Mouse (Mus musculus) activated CD4-positive, CD25-positive, alpha-beta regulatory T cell, adult 4 months (primary cell): ENCODE results near the gene Cdkn1b. TPM values are rescaled to one million over a fixed set of nuclear protein-coding genes. Genes with fewer than 3 reads are reported as not detected.

Experiments used
- ATAC-seq: one replicate; pipeline ENCODE4 v1.8.0; 2017
- polyA plus RNA-seq, 2 experiments: library from polyadenylated mRNA; unstranded; fragments of 100-300 nt; shearing (Covaris generic); gene quantifications; one replicate each; pipeline ENCODE4 v1.2.1; 2017

Cdkn1b gene
- 10 to 100 TPM; 38.9 to 48.9 TPM for polyA plus RNA-seq

- ATAC-seq: peak; percentile 72
Measured at GRCm38 (mm10) chr6:134920190-134921013, at the start of gene Cdkn1b. Gene Cdkn1b (plus strand): TSS chr6:134920401.

GRCm38 (mm10) chr6:134870887-134871286 is 49.3 kb upstream of the Cdkn1b start:
- no peak for ATAC-seq

GRCm38 (mm10) chr6:134872236-134872635 is 48.0 kb upstream of the Cdkn1b start:
- no peak for ATAC-seq

DNA sequence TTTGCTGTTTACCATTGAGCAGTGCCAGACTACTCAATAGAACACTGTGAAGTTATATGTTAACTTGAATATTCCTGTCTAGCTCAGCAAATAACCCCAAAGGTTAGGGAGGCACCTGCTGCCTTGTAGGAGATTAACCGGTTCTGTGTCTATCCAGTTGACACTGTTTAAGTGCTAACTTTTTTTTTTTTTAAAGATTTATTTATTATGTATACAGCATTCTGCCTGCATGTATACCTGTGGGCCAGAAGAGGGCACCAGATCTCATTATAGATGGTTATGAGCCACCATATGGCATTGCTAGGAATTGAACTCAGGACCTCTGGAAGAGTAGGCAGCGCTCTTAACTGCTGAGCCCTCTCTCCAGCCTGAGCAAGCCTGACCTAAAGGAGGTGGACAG is 47.2 kb upstream of the Cdkn1b start:
- ATAC-seq: no peak

DNA sequence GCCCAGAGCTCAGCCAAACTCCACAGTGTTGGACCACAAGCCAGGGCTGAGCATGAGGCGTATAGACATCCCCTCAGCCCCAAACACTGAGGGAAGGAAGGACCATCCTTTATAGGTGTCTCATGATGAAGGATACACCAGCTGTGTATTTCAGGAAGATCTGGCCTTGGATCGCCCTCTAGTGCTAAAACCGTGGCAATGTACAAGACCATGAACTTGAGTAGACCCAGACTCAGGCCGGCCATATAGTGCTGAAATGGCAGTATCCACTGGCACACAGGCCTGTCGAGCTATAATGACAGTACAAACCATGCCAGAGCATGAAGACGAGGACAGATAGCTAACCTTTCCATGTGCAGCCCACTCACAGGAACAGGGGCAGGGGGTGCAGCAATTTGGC is 43.4 kb upstream of the Cdkn1b start:
- peak; percentile 61 for ATAC-seq

GRCm38 (mm10) chr6:134877276-134877675 is 42.9 kb upstream of the Cdkn1b start:
- no peak for ATAC-seq

DNA sequence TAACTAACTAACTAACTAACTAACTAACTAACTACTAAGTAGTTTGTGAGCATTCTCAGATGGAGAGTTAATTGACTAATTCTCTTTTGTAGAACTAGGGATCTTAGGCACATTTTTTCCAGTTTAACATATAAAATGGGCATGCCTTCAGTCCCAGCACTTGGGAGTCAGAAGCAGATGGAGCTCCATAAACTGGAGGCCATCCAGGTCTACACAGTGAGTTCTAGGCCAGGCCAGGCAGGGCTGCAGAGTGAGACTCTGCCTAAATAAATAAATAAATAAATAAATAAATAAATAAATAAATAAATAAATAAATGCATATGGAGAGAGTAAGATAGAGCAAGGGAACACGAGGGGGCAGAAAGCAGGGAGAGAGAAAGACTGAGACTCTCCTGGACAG is 42.3 kb upstream of the Cdkn1b start:
- ATAC-seq: no peak

- ATAC-seq: no peak
Measured at GRCm38 (mm10) chr6:134879556-134879955, 40.6 kb upstream of the Cdkn1b start.

DNA sequence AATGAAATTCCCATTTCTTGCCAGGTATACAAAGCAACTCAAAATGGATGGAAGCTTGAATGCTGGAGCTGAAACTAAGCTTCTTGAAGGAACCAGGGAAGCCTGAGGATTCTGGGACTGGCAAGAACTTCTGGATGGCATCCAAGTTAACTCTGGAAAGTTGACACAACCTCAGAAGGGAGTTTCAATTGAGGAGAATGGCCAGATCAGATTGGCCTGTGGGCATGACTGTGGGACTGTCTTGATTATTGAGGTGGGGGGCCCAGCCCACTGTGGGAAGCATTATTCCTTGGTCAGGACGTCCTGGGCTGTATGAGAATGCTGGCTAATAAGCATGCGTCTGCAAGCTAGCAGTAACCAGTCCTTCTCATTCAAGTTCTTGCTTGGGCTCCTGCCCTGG is 40.2 kb upstream of the Cdkn1b start:
- ATAC-seq: no peak

DNA sequence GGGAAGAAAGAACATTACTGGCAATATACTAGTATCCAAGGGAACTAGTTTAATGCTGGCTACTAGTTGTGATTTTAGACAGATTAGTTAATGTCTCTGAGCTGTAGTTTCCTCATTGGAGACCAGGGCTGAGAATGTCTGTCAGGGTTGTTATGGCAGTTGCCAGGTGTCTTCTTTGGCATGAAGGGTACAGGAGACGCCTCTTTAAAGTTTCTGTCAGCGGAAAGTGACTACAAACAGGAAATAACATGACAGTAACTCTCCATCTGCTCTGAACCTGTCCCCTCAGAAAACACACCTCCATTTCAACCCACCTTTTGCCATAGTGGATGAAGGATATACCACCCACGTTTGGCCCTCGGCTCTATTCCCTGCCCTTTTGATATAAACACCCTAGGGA is 36.5 kb upstream of the Cdkn1b start:
- ATAC-seq: no peak

GRCm38 (mm10) chr6:134885515-134885914 is 34.7 kb upstream of the Cdkn1b start:
- no peak for ATAC-seq

GRCm38 (mm10) chr6:134886475-134886874 is 33.7 kb upstream of the Cdkn1b start:
- no peak for ATAC-seq

DNA sequence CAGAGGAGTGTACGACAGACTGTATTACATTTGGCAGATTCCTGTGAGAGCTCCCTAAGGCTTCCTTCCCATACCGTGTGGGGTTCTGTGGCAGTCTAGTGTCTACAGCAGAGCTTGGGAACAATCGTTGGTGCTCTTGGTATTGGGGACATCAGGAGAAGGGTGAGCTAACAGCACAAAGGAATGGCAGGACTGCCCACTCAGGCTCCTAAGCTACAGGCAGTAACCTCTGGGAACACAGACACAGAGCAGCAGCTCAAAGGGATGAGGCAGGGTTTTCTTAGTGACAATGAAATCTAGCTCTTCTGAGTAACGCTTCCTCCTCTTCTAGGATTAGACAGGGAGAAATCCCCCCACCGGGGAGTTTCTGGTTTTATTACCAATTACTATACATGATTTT is 33.2 kb upstream of the Cdkn1b start:
- no peak for ATAC-seq

DNA sequence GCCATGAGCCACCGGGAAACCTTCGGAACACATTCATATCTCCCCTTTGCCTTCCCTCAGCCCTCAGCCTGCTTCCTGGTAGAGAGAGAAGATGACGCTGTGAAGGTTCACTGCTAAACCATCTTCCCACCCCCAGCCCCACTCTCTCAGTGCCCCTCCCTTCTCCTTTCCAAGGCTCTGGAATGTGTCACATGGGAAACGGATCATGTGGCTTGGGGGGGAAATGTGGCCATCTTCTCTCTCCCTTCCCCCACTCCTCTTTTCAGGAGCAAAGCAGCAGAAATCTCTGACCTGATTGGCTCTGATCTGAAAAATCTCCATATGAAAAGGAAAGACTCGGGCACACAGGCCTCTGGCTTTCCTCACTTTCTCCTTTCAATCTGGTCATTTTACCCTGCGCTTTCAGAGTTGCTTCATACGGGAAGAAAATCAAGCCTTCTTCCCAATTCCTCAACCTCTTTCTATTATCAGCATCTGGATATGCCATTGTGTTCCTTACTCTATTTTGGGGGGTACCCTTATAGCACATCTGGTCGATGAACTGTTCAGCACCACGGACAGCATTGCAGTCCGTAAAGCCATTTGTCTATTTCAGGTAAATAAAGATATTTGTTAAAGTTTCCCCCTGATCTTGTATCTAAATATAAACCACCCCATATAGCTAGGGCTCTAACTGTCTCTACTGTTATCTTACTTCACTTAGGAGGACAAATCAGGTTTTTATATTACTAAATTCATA is 32.3 kb upstream of the Cdkn1b start:
- no peak for ATAC-seq

- no peak for ATAC-seq
Measured at GRCm38 (mm10) chr6:134888563-134889017, 31.6 kb upstream of the Cdkn1b start.

GRCm38 (mm10) chr6:134889763-134890162 is 30.4 kb upstream of the Cdkn1b start:
- ATAC-seq: no peak

GRCm38 (mm10) chr6:134890436-134890835 is 29.8 kb upstream of the Cdkn1b start:
- ATAC-seq: no peak

DNA sequence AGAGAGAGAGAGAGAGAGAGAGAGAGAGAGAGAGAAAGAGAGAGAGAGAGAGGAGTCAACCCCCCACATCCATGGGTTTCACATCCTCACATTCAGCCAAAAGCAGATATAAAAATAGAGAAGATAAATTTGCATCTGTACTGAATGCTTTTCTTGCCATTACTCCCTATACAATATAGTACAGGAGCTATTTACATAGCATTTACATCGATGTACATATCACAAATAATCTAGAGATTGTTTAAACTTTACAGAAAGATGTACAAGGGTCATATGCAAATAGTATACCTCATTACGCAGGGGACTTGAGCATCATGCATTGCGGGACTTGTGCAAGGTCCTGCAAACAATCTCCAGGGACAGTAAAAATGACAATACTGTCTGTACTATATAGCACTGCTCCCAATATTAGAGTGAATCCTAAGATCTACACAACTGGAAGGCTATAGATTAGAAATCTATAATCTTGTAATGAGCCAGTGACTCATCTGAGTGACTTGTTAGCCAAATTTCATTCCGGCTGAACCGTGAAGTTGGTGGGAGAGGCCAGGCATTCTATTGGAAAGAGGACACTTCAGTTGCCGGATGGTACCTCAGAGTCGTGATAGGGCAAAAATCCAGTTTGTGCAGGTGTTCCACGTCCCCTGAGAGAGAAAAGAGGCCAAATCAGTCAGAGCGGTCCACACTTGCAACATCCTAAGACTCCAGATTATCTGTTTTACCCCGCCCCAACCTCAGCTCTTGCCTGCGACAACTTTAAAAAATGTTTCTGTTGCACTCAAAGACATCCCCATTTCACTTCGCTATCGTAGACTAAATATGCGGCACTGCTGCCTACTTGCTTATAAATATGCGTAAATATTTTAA is 23.4 kb upstream of the Cdkn1b start:
- no peak for ATAC-seq

- peak; percentile 79 for ATAC-seq
Measured at GRCm38 (mm10) chr6:134897443-134898094, 22.6 kb upstream of the Cdkn1b start.

DNA sequence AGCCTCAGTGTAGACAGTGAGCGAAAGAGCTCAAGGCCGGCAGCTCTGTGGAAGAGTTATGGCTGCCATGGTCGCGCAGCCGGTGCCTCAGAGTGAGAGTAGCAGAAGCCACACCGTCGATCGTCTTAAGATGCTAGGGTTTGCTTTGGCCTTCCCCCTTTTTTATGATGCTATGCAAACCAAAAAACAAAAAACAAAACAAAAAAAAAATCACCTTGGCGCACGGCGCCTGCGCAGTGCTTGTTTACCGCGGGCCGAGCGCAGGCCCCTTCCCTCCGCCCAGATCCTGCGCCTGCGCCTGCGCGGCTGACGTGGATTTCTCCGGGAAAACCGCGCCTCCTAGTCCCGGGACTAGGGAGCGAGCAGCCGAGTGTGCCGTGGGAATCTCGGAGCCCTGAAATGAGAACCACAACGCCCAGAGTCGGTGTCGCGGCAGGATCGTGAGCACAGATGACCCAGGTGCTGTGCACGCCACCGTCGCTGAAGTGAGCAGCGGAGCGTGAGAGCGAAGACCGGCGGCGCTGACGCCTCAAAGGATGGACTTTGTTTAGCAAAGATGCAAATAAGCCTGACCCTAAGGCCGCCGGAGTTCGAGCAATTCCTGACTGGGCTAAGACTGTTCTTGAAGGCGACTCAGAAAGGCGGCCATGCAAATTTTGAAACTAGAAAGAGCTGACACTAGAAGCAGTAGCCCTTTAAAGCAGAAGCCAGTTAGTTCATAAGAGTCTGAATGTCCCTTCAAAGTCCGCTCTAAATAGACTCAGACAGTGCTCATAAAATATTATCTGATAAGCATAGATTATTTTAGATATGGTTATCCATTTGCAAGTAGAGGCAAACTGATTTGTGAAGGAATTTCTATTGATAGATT is 21.9 kb upstream of the Cdkn1b start, which contains the start of gene Gpr19:
Gpr19 (minus strand) TSS at position 484 of the 871 bp plus-strand sequence.
- ATAC-seq: peak; percentile 66

- peak; percentile 75 for ATAC-seq
Measured at GRCm38 (mm10) chr6:134903368-134903767, 16.8 kb upstream of the Cdkn1b start.
